Mouse (Mus musculus): ENCODE measurements at regions not wholly inside any gene's neighbourhood (a gene's known extent, or its start where the extent isn't known, plus 50 kb on each side); places are given as distances from the start of the nearest gene placed in this dataset.
"Not testable (repeated sequence)": the region's sequence is repeated elsewhere in the genome, so short reads cannot be mapped to it uniquely, and the experiment has no call there.

DNA sequence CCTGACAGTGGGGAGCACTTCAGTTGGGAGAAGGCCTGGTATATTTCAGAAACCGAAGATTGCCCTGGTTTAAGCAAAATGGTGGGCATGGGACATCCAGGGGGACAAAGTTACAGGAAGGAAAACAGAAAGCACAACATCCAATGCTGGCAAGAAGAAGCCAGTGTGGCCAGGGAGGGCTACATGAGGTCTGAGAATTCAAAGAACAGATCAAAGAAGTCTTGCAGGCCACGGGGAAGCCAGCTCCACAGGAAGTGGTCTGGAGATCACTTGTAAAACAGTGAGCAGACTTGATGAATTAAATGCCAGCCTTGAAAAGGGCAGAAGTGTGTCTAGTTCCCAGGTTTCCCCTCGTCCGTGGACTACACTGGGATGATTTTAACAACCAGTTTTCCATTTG is 120.4 kb upstream of the Mad2l1 start:
- Histone ChIP-seq H3K4me1 (no peaks in the 10 kb centered on the region), H3K9me3 (replicated peaks) (no peaks in the 10 kb centered on the region), H3K9ac (no peak overlapping the region), H3K27ac (no peak overlapping the region), H3K4me2 (no peak overlapping the region), H3K4me3 (replicated peaks) (no peak overlapping the region), H3K27me3 (no peaks in the 10 kb centered on the region), H3K36me3 (no peaks in the 10 kb centered on the region)
- ATAC-seq (replicated peaks; ENCODE audit: low FRiP score) = no peak
- WGBS = 49% methylated on average over 4 of the region's 4 CpGs

DNA sequence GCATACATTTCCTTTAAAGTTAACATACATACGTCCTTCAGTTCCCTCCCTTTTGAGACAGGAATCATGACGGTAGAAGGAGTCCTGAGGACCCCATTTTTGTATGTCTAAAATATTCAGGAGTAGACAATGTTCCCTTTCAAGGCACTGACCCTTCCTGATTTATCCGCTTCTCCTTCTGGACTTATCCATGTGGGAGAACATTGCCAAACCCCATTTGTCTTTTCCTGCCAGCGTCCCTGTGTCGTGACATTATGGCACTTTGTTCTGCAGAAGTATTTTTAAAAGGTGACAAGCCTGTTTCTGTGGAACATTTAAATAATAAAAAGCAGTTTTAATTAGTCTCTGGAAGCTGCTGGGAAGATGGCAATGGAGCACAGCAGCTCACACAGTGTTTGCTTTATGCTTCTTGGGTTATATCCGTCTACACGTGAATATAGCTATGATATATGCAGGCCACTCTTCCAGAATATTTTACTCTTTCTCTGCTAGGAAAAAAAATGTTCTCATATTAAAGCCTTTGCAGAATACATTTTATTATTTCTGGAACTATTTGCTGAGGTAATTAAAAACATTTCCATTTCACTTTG is 115.6 kb upstream of the Mad2l1 start:
- Histone ChIP-seq H3K27ac (no peak overlapping the region), H3K27me3 (no peaks in the 10 kb centered on the region), H3K9me3 (replicated peaks) (no peaks in the 10 kb centered on the region), H3K4me2 (no peak overlapping the region), H3K36me3 (no peaks in the 10 kb centered on the region), H3K9ac (no peak overlapping the region), H3K4me1 (no peaks in the 10 kb centered on the region), H3K4me3 (replicated peaks) (no peak overlapping the region)
- no peak for ATAC-seq (replicated peaks; ENCODE audit: low FRiP score)
- 49% methylated on average over 7 of the region's 7 CpGs for WGBS

DNA sequence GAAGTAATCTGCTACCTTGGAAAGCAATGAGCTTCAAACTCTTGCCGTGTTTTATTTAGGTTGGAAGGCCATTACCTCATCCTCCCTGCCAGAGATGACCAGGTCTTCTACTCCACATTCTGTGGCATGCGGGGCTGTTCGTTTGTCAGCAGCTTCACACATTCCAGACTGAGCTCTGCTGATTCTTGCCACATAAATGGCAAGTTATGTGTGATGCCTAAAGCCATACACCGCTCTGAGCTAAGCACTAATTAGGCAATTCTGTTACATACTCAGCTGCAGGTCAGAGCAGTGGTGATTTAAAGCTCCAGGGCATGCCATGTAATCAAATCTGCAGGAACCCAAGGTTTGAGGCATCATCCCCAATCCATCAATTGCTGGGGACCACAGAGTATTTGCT is 106.8 kb upstream of the Mad2l1 start:
- Histone ChIP-seq H3K4me2 (no peak overlapping the region), H3K27ac (no peak overlapping the region), H3K27me3 (no peaks in the 10 kb centered on the region), H3K36me3 (no peaks in the 10 kb centered on the region), H3K9ac (no peak overlapping the region), H3K4me3 (replicated peaks) (no peak overlapping the region), H3K4me1 (no peaks in the 10 kb centered on the region), H3K9me3 (replicated peaks) (no peaks in the 10 kb centered on the region)
- WGBS = 43% methylated on average over 4 of the region's 4 CpGs
- no peak for ATAC-seq (replicated peaks; ENCODE audit: low FRiP score)

DNA sequence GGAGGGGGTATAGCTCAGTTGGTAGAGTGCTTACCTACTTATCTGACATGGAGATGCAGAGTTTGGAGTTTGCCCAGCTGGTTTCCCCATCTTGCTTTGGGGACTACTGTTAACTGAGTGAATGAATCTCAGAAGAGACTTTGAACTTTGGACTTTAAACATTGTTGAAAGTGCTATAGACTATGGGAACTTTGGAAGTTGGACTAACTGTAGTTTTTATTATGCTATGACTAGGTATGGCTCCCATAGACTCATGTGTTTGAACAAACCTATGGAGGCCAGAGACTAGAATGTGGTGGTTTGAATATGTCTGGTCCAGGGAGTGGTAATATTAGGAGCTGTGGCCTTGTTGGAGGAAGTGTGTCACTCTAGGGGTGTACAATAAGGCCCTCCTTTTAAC is 84.8 kb upstream of the Mad2l1 start:
- not testable (repeated sequence) for H3K4me3 ChIP-seq (replicated peaks); H3K27me3 ChIP-seq; H3K9me3 ChIP-seq (replicated peaks); ATAC-seq (replicated peaks; ENCODE audit: low FRiP score); H3K36me3 ChIP-seq; H3K4me2 ChIP-seq; H3K27ac ChIP-seq; H3K4me1 ChIP-seq; H3K9ac ChIP-seq

DNA sequence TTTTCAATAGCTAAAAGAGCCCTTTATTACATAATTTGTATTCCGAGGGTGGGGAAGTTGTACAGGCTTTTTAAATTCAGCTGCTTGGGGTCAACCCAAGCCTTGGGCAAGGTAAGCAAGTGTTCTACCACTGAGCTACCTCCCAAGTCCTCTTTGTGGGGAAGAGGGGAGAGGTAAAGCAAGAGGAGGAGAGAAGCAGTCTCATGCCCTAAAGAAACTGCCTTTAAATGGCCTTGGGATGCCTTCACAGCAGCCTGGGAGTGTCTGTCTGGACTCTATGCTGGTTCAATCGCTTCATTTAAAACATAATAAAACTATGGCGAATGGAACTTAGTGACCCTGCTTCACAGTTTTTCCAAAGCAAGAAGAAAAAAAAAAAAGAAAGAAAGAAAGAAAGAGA is 77.0 kb upstream of the Mad2l1 start:
- no peak overlapping the region for H3K4me2 ChIP-seq
- H3K27ac ChIP-seq = no peak overlapping the region
- no peak overlapping the region for H3K9ac ChIP-seq
- no peaks in the 10 kb centered on the region for H3K36me3 ChIP-seq
- no peak overlapping the region for H3K4me3 ChIP-seq (replicated peaks)
- no peaks in the 10 kb centered on the region for H3K4me1 ChIP-seq
- 74% methylated on average over 3 of the region's 3 CpGs for WGBS
- no peaks in the 10 kb centered on the region for H3K9me3 ChIP-seq (replicated peaks)
- no peak for ATAC-seq (replicated peaks; ENCODE audit: low FRiP score)
- no peaks in the 10 kb centered on the region for H3K27me3 ChIP-seq

DNA sequence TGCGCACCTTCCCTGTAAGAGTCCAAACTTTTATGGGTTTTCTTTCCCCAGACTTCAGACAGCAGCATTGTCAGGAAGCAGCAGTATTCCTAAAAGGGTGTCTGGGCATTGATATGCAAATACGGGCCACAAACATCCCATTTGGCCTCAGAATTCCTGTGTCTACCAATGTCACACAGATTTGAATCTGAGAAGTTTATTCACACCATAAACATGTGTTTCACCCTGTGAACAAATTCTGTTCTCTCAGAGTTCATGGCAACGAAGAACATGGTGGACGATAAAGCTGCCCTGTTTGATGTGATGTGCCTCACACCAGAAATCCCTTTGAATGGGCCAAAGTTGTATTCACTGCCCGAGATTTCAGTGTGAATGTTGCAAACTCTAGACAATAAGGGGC is 70.7 kb upstream of the Mad2l1 start:
- no peak overlapping the region for H3K4me2 ChIP-seq
- no peak for ATAC-seq (replicated peaks; ENCODE audit: low FRiP score)
- no peak overlapping the region for H3K4me3 ChIP-seq (replicated peaks)
- no peak overlapping the region for H3K27ac ChIP-seq
- H3K9ac ChIP-seq = no peak overlapping the region
- no peaks in the 10 kb centered on the region for H3K9me3 ChIP-seq (replicated peaks)
- H3K27me3 ChIP-seq = no peaks in the 10 kb centered on the region
- H3K36me3 ChIP-seq = no peaks in the 10 kb centered on the region
- H3K4me1 ChIP-seq = no peaks in the 10 kb centered on the region
- 71% methylated on average over 4 of the region's 5 CpGs for WGBS

DNA sequence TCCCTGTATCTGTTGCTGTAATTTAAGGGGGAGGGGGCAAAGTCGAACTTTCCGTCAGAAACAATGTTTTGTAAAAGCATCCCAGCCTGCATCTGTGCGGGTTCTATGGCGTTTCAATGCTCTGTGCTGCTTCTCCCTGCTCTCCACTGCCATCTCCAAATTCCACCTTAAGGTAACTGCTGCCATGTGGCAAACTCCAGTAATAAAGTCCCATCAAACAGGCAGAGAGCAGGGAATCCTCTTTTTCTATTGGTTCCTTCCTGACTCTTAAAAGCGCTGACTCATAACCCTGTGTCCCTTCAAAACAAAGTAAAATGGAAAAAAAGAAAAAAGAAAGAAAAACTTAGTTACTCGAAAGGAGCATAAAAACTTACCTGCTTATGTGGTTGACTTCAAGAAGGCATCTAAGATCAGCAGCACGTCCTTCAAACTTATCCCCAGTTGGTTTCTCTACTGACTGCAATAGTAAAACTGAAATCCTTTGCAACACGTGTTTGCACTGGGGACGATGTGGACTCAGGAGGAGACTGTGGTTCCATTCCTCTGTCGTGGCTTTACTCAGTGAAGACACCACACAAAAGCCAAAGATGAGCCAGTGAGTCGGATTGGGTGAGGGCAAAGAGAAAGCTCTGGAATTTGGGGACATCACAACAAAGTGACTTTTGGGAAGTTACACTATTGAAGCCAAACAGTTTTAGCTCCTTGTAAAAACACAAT is 69.9 kb upstream of the Mad2l1 start:
- no peaks in the 10 kb centered on the region for H3K36me3 ChIP-seq
- no peak overlapping the region for H3K27ac ChIP-seq
- no peak overlapping the region for H3K9ac ChIP-seq
- H3K4me1 ChIP-seq = no peaks in the 10 kb centered on the region
- H3K4me2 ChIP-seq = no peak overlapping the region
- no peak overlapping the region for H3K4me3 ChIP-seq (replicated peaks)
- H3K27me3 ChIP-seq = no peaks in the 10 kb centered on the region
- no peaks in the 10 kb centered on the region for H3K9me3 ChIP-seq (replicated peaks)
- WGBS = 76% methylated on average over 11 of the region's 11 CpGs
- ATAC-seq (replicated peaks; ENCODE audit: low FRiP score) = no peak

DNA sequence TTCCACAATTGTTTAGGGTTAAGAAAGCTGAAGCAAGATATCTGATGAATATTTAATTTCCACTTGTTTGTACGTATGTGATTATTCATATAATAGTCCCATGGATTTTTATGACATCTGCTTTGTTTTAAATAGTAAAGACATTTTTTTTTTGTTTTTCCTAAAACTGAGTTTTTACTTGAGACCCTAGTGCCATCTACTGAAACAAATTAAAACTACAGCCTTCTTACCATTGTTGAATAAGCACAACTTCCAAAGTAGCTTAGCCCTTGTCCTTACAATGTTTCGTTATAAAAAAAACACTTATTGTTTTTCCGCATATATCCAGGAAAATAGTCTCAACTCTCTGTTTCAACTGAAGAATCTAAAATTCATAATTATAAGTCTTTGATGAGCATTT is 68.4 kb upstream of the Mad2l1 start:
- H3K4me1 ChIP-seq = no peaks in the 10 kb centered on the region
- no peak overlapping the region for H3K27ac ChIP-seq
- no peak overlapping the region for H3K4me3 ChIP-seq (replicated peaks)
- H3K9ac ChIP-seq = no peak overlapping the region
- no peak overlapping the region for H3K4me2 ChIP-seq
- no peaks in the 10 kb centered on the region for H3K27me3 ChIP-seq
- no peaks in the 10 kb centered on the region for H3K36me3 ChIP-seq
- no peaks in the 10 kb centered on the region for H3K9me3 ChIP-seq (replicated peaks)
- WGBS = 36% methylated on average over 3 of the region's 3 CpGs
- no peak for ATAC-seq (replicated peaks; ENCODE audit: low FRiP score)

DNA sequence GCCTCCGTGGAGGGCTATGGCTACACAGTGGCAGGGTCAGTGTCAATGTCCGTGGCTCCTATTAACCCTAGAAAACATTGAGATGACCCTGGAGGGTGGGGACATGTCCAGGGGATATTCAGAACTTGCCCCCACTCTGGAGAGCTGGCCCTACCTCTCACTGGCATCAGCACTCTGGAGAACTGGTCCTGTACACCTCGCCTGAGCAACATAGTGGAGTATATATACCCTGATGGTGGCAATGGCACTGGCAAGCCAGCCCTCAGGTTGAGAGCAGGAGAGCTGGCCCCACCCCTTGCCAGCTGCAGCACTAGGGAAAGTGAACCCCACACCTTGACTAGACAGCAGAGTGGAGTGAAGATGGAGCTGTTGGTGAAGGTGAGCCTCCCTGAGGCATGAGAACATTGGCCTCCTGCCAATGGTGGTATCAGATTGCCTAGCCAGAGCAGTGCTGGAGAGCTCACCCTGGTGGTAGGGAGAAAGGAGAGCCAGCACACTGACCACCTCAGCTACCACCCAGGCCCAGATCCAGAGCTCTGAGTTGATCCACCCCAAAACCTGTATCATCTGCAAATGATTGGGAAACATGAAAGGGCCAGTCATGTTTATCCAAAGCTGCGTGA is 64.5 kb upstream of the Mad2l1 start:
- no peaks in the 10 kb centered on the region for H3K27me3 ChIP-seq

DNA sequence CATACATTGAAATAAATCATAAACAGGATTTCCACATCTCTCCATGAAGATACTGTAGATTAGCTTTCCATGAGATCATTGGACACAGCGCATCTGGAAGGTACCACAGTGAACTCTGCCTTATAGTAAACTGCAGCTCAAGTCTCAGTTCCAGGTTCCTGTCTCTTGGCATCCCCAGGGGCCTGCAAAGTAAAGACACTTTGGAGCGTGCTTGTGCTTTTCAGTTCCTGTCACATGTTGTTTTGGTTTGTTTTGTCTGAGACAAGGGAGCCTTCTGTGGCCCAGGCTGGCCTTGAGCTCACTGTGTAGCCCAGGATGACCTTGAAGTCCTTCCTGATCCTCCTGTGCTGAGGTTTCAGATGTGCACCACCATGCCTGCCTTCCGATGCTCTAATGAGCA is 63.4 kb upstream of the Mad2l1 start:
- no peak overlapping the region for H3K4me2 ChIP-seq
- H3K36me3 ChIP-seq = no peaks in the 10 kb centered on the region
- no peak overlapping the region for H3K4me3 ChIP-seq (replicated peaks)
- no peaks in the 10 kb centered on the region for H3K4me1 ChIP-seq
- 67% methylated on average over 3 of the region's 3 CpGs for WGBS
- no peaks in the 10 kb centered on the region for H3K27me3 ChIP-seq
- no peaks in the 10 kb centered on the region for H3K9me3 ChIP-seq (replicated peaks)
- H3K27ac ChIP-seq = no peak overlapping the region
- no peak for ATAC-seq (replicated peaks; ENCODE audit: low FRiP score)
- H3K9ac ChIP-seq = no peak overlapping the region

More for the DNA sequence above, 64.5 kb upstream of the Mad2l1 start:
- H3K4me2 ChIP-seq = no peak overlapping the region
- no peak overlapping the region for H3K4me3 ChIP-seq (replicated peaks)
- no peak overlapping the region for H3K9ac ChIP-seq
- H3K4me1 ChIP-seq = no peaks in the 10 kb centered on the region
- no peaks in the 10 kb centered on the region for H3K9me3 ChIP-seq (replicated peaks)
- H3K36me3 ChIP-seq = no peaks in the 10 kb centered on the region
- H3K27ac ChIP-seq = no peak overlapping the region
- WGBS = 78% methylated on average over 4 of the region's 4 CpGs
- 0 out of 2 replicates have a peak, but pooled peaks have one; percentile 22 for ATAC-seq (replicated peaks; ENCODE audit: low FRiP score)

DNA sequence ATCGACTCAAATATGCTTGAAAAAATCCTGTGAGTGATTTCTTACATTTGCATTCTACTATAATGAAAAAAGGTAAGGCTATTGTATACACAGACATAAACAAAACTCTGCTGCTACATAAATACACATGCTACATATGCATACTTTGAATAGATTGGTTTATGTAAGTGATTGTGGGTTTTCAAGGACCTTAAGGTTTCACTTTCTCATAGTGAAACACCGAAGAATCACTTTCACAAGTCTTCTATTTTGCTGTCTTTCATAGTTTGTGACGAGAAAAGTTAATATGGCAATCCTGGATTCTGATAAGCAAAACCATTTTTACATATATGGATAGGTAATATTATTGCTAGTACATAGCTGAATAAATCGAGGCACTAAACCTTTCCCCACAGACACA is 62.5 kb upstream of the Mad2l1 start:
- Histone ChIP-seq H3K9ac (no peak overlapping the region), H3K4me1 (no peaks in the 10 kb centered on the region), H3K27me3 (no peaks in the 10 kb centered on the region), H3K27ac (no peak overlapping the region), H3K4me2 (no peak overlapping the region), H3K36me3 (no peaks in the 10 kb centered on the region), H3K9me3 (replicated peaks) (no peaks in the 10 kb centered on the region), H3K4me3 (replicated peaks) (no peak overlapping the region)
- no peak for ATAC-seq (replicated peaks; ENCODE audit: low FRiP score)
- WGBS = 76% methylated on average over 4 of the region's 4 CpGs

DNA sequence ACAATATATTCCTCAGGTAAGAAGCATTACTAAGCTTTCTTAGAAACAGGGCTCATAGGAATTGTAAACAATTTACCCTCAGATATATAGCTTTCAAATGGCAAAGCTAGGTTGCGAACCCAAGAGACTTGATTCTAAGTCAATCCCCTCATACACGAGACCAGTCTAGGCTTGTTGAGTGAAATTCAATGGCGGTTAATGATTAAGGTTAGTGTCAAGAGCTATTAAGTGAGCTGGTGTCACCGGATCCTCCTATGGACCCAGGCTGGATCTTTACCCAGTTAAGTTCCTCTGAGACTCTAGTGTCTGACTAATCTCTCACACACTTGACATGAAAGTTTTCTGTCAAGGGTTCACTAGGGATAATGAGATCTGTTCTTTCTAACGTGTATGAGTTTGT is 57.6 kb upstream of the Mad2l1 start:
- Histone ChIP-seq H3K27me3 (no peaks in the 10 kb centered on the region), H3K4me2 (no peak overlapping the region), H3K4me3 (replicated peaks) (no peak overlapping the region), H3K9ac (no peak overlapping the region), H3K9me3 (replicated peaks) (no peaks in the 10 kb centered on the region), H3K4me1 (0 out of 2 replicates have a peak, but pooled peaks cover 4% of the 10 kb centered on the region), H3K36me3 (no peaks in the 10 kb centered on the region), H3K27ac (no peak overlapping the region)
- WGBS = 43% methylated on average over 5 of the region's 5 CpGs
- ATAC-seq (replicated peaks; ENCODE audit: low FRiP score) = no peak
